Mouse (Mus musculus) forebrain, embryonic 16.5 days (tissue): ENCODE data around the gene Rph3al. TPM values are rescaled to one million over a fixed set of nuclear protein-coding genes. Genes with fewer than 3 reads are reported as not detected.
A peak's percentile ranks its signal among the peaks of the same experiment; 100 is the strongest.

Experiments used
- ATAC-seq: fragments of 200-750 bp; cut with Nextera tagmentation; 2 replicates; pipeline ENCODE4 v1.8.0; 2017; ENCODE audit warnings: mild to moderate bottlenecking, moderate library complexity
- H3K27ac ChIP-seq: fragments of 300-500 bp; sonication (generic); 2 replicates; pipeline ENCODE4 v1.5.1; 2014; ENCODE audit warnings: low read length, control low read depth
- H3K27me3 ChIP-seq: fragments of 300-500 bp; sonication (generic); replicated peaks from 2 replicates; pipeline ENCODE4 v1.6.1; 2014; ENCODE audit warnings: low read length; ENCODE audit not compliant: control insufficient read depth, insufficient read depth
- H3K36me3 ChIP-seq: fragments of 300-500 bp; sonication (generic); 2 replicates; pipeline ENCODE4 v1.6.1; 2014; ENCODE audit not compliant: control insufficient read depth, insufficient read depth
- H3K4me1 ChIP-seq: fragments of 300-500 bp; sonication (generic); replicated peaks from 2 replicates; pipeline ENCODE4 v1.6.1; 2014; ENCODE audit warnings: low read length; ENCODE audit not compliant: control insufficient read depth, insufficient read depth
- H3K4me2 ChIP-seq: fragments of 300-500 bp; sonication (generic); 2 replicates; pipeline ENCODE4 v1.6.1; 2014; ENCODE audit warnings: mild to moderate bottlenecking, low read length, control low read depth
- H3K4me3 ChIP-seq: fragments of 300-500 bp; sonication (generic); replicated peaks from 2 replicates; pipeline ENCODE4 v1.5.1; 2014; ENCODE audit warnings: mild to moderate bottlenecking, low read length, control low read depth
- H3K9ac ChIP-seq: fragments of 300-500 bp; sonication (generic); replicated peaks from 2 replicates; pipeline ENCODE4 v1.6.1; 2014; ENCODE audit warnings: low read depth, low read length, control low read depth
- H3K9me3 ChIP-seq: fragments of 300-500 bp; sonication (generic); 2 replicates; pipeline ENCODE4 v1.6.1; 2016; ENCODE audit warnings: low read length; ENCODE audit not compliant: control insufficient read depth
- WGBS: fragments of 180-500 bp; shearing (Covaris S2); extraction: QIAGEN DNeasy Blood & Tissue Kit; methylation state at CpG from one replicate; pipeline ENCODE4 v1.1.7; 2014; 5-methylcytosine and 5-hydroxymethylcytosine counted together
- polyA plus RNA-seq: library from polyadenylated mRNA; unstranded; fragments of >200 nt; fragmentation: Nextera tagmentation; extraction: Ambion mirVana; gene quantifications from 2 replicates; pipeline ENCODE4 v1.2.1, GENCODE M21; 2015

Rph3al gene
- polyA plus RNA-seq, 1 experiment from 2014 or later: 2.0 TPM

- Histone ChIP-seq H3K4me1 (no peaks in the 10 kb centered on the region), H3K27ac (no peak overlapping the region), H3K9me3 (no peaks in the 10 kb centered on the region), H3K9ac (no peak overlapping the region), H3K36me3 (no peaks in the 10 kb centered on the region), H3K4me3 (no peak overlapping the region), H3K4me2 (no peak overlapping the region), H3K27me3 (no peaks in the 10 kb centered on the region)
- 79% methylated on average over 5 of the region's 5 CpGs for WGBS
- ATAC-seq: no peak
These were observed 154.4 kb downstream of the Rph3al start for GRCm38 (mm10) chr11:75783799-75784198.

GRCm38 (mm10) chr11:75781919-75782318 lies 156.3 kb downstream of the Rph3al start:
- Histone ChIP-seq H3K27me3 (no peaks in the 10 kb centered on the region), H3K36me3 (no peaks in the 10 kb centered on the region), H3K4me1 (no peaks in the 10 kb centered on the region), H3K9ac (no peak overlapping the region), H3K4me2 (no peak overlapping the region), H3K27ac (no peak overlapping the region), H3K9me3 (no peaks in the 10 kb centered on the region), H3K4me3 (no peak overlapping the region)
- WGBS: 24% methylated on average over 6 of the region's 6 CpGs
- peak; percentile 54 for ATAC-seq

Other genes starting within 250 kb of the Rph3al start
- gene Ywhae, start 205.6 kb downstream of the Rph3al start, polyA plus RNA-seq: 1,407 and 1,506 TPM in 2 replicates
- 2.3 and 3.0 TPM in 2 replicates for gene Doc2b, start 142.4 kb downstream of the Rph3al start, polyA plus RNA-seq
- gene 1700016K19Rik, start 61.5 kb upstream of the Rph3al start, polyA plus RNA-seq: 2.7 and 4.1 TPM in 2 replicates
- 7.4 and 7.5 TPM in 2 replicates for gene Rflnb, start 89.4 kb upstream of the Rph3al start, polyA plus RNA-seq
- 67.7 and 70.6 TPM in 2 replicates for gene Vps53, start 241.2 kb upstream of the Rph3al start, polyA plus RNA-seq
- 22.3 and 25.6 TPM in 2 replicates for gene Fam57a, start 241.2 kb upstream of the Rph3al start, polyA plus RNA-seq